Mouse (Mus musculus): ENCODE measurements around the gene Ciao2a. TPM values are rescaled to one million over a fixed set of nuclear protein-coding genes. Genes with fewer than 3 reads are reported as not detected.

Gene Ciao2a
- total RNA-seq (2015; ENCODE audit: low replicate concordance) (84.3 and 120 TPM in 2 replicates), total RNA-seq (2017; ENCODE audit: low replicate concordance) (36.8 and 53.8 TPM in 2 replicates)

DNA sequence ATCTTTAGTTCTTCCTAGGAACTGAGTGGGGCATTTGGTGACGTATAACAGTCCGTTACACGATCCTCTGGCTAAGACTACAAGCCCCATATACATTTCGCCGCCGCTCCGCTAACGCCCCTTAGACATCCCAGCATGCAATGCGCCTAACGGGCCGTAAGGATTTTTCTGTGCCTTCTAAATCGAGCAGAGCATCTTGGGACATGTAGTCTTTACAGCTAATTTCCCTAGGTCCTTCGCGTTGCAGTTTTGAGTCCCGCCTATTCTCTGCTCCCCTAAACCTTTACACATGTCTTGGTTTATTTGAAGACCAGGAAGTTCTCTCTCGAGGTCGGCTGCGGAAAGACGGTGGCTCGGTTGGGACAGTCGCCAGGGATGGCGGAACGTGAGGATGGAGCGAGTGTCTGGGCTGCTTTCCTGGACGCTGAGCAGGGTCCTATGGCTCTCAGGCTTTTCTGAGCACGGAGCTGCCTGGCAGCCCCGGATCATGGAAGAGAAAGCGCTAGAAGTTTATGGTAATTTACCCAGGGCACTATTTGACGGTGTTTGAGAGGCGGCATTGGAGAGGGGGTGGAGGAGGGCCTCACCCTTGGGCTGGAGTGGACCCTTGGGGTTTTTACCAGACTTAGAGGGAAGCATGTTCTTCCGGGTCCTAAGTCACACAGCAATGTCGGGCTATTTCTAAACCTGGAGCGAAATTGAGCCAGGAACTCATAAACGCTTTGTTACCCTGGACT lies at the start of gene Ciao2a, which contains the start of gene Snx1:
TSS of gene Ciao2a (plus strand) at position 156 of the 737 bp plus-strand sequence.
TSS of gene Snx1 (minus strand) at position 132 of the 737 bp plus-strand sequence.
- peak; percentile 72 for ATAC-seq (replicated peaks; ENCODE audit: low FRiP score, poor library complexity, severe bottlenecking)

DNA sequence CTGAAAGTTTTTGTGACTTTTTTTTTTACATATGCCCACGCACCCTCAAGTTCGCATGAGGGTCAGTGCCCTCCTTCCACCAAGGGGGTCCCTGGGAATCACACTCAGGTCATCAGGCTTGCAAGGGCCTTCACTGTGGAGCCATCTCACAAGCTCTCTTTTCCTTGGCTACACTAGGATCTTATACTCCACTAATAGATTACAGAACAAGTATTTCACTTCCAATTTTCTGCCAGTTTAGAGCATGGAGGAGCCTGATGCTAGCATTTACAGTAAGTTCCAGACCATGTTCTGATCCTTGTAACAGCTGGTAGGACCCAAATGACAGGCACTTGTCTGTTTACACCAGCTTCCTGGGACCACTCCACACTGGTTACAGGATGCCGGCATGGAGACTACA lies 48.3 kb upstream of the Ciao2a start:
- 0 out of 2 replicates have a peak, but pooled peaks have one; percentile 20 for ATAC-seq (replicated peaks; ENCODE audit: low FRiP score, poor library complexity, severe bottlenecking)

GRCm38 (mm10) chr9:66078493-66078892 lies 47.9 kb upstream of the Ciao2a start:
- ATAC-seq (replicated peaks; ENCODE audit: low FRiP score, poor library complexity, severe bottlenecking) = no peak

DNA sequence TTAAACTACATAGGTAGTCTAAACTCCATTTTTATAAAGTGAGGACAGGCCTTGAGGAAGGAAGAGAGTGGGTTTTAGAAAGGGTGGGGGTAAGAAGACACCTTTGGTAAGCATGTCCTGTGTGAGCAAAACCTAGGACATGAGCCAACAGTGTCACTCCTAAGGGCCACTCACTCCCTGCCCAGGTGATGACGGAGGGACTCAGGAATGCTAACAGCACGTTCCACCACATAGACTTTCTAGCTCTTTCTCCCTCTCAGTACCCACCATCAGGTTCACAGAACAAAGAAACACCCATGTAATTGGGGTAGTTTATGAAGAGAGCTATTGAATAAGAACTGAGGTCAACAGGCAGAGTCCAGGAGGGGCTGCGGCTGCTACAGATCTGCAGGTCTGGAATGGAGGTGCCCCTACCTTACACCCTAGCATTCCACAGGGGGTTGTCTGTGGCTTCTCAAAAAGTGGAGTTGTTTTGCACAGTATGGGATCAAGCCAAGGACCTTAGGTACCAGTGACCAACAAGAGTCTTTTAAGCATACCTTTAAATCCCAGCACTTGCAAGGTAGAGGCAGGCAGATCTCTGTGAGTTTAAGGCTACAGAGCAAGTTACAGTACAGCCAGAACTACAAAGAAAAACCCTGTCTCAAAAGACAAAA lies 45.5 kb upstream of the Ciao2a start:
- ATAC-seq (replicated peaks; ENCODE audit: low FRiP score, poor library complexity, severe bottlenecking) = no peak

DNA sequence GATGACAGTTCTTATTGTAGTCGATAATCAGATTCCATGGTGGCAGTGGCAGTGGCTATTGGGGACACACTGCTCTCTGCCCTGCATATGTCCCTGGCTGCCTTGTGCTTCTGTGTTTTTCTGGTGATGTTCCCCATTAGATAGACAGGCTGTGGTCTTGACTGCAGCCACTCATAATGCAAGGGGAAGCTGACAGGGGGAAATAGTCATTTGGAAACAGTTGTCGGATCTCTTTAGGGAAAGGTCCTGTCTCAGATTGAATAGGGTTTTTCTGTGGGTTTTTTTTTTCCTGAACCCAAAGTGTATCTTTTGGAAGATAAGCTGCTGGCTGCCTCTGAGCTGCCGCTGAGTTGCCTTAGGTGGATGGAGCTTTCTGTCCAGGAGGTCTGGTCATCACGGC lies 44.4 kb upstream of the Ciao2a start:
- no peak for ATAC-seq (replicated peaks; ENCODE audit: low FRiP score, poor library complexity, severe bottlenecking)

- no peak for ATAC-seq (replicated peaks; ENCODE audit: low FRiP score, poor library complexity, severe bottlenecking)
Measured at GRCm38 (mm10) chr9:66084171-66084570, 42.2 kb upstream of the Ciao2a start.

DNA sequence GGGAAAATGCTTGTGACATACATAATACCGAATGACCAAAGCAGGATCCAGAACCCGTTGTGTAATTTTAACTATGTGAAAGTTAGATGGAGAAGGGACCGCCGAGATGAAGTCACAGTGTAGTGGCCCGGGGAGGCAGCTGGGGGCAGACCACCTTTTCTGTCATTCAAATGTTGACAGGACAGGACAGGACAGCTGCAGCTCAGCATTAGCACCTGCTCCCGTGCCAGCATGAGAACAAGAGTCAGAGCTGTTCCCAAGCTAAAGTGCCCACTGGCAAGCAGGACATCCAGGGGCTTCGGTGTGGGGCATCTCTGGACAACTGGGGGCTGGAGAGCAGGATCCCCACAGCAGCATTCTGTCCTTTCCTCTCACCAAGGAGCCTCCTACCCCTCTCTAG lies 39.3 kb upstream of the Ciao2a start:
- ATAC-seq (replicated peaks; ENCODE audit: low FRiP score, poor library complexity, severe bottlenecking) = no peak

GRCm38 (mm10) chr9:66088411-66088810 lies 38.0 kb upstream of the Ciao2a start:
- peak; percentile 89 for ATAC-seq (replicated peaks; ENCODE audit: low FRiP score, poor library complexity, severe bottlenecking)

- no peak for ATAC-seq (replicated peaks; ENCODE audit: low FRiP score, poor library complexity, severe bottlenecking)
Measured at GRCm38 (mm10) chr9:66090593-66091244, 35.7 kb upstream of the Ciao2a start.

- no peak for ATAC-seq (replicated peaks; ENCODE audit: low FRiP score, poor library complexity, severe bottlenecking)
Measured at GRCm38 (mm10) chr9:66091327-66092231, 34.8 kb upstream of the Ciao2a start.

DNA sequence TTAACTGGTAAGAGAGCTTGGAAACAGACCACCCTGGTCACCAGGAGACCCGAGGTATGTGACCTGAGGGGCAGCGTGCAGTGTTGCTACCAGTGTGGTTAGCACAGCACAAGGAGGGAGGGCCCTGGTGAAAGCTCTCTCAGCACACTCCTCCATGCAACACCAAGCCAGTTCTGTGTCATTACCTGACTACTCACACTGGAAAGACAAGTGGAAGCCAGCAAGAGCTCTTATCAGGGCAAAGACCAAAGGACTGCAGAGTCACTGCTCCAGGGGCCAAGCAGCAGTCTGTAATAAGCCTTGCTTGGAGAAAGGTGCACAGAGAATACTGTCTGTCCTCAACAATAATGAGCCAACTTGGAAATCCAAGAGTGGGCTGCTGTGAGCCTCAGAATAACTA lies 33.7 kb upstream of the Ciao2a start:
- ATAC-seq (replicated peaks; ENCODE audit: low FRiP score, poor library complexity, severe bottlenecking) = no peak

DNA sequence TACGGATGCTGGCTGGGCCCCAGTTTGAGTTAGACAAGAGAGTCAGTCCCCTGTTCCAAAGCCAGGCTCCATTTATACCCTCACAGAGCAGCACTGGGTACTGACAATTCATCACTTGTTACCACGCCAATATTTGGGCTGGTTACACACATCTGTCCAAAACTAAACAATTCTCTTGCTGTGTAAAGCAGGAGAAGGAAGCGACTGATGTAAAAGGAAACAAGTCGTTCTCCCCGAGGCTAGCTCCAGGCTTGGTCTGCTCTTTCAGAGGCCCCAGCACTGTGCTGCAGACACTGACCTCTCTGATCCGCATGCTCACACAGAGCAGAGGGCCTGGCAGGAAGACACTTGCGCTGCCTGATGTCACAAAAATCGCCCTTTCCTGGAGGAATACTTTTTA lies 24.8 kb upstream of the Ciao2a start:
- ATAC-seq (replicated peaks; ENCODE audit: low FRiP score, poor library complexity, severe bottlenecking) = no peak

GRCm38 (mm10) chr9:66102668-66103067 lies 23.7 kb upstream of the Ciao2a start:
- ATAC-seq (replicated peaks; ENCODE audit: low FRiP score, poor library complexity, severe bottlenecking) = no peak

GRCm38 (mm10) chr9:66104601-66105000 lies 21.8 kb upstream of the Ciao2a start:
- ATAC-seq (replicated peaks; ENCODE audit: low FRiP score, poor library complexity, severe bottlenecking) = no peak

DNA sequence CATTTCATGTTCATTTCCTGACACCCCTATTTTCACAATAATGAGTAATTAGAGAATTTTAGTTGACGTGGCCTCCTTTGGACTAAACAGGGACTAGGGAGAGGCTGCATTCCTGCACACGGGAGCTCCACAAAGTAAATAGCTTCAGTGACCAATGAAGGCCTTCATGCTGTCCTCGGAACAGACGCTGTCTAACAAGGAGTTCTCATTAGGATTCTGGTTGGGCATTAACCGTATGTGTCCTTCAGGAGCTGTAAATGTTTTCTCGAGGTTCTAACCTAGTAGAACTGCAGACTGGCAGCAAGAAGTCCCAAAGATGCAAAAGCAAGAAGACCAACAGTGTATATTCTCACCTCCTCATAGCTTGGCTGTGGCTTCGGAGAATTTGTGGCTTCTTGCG lies 21.2 kb upstream of the Ciao2a start:
- no peak for ATAC-seq (replicated peaks; ENCODE audit: low FRiP score, poor library complexity, severe bottlenecking)

GRCm38 (mm10) chr9:66109574-66109973 lies 16.8 kb upstream of the Ciao2a start:
- no peak for ATAC-seq (replicated peaks; ENCODE audit: low FRiP score, poor library complexity, severe bottlenecking)

DNA sequence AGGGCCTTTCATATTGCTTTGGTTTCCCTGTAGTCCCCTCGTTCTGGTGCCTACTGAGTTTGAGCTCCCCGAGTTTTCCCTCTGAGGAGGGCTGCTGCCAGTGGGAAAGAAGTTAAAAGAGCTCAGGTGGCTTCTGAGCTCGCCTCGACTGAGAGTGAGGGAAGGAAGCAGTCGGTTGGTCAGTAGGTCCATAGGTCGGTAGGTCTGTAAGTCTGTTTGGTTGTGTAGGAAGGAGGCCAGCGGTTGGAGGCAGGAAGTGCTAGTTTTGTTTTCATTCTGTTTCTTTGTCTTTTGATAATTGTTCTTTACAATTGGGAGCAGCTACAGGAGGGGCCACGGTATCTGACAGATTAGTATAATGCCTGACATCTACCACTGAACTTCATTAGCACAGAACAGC lies 16.3 kb upstream of the Ciao2a start:
- ATAC-seq (replicated peaks; ENCODE audit: low FRiP score, poor library complexity, severe bottlenecking) = no peak

- 0 out of 2 replicates have a peak, but pooled peaks have one; percentile 48 for ATAC-seq (replicated peaks; ENCODE audit: low FRiP score, poor library complexity, severe bottlenecking)
Measured at GRCm38 (mm10) chr9:66110611-66111379, 15.6 kb upstream of the Ciao2a start.

DNA sequence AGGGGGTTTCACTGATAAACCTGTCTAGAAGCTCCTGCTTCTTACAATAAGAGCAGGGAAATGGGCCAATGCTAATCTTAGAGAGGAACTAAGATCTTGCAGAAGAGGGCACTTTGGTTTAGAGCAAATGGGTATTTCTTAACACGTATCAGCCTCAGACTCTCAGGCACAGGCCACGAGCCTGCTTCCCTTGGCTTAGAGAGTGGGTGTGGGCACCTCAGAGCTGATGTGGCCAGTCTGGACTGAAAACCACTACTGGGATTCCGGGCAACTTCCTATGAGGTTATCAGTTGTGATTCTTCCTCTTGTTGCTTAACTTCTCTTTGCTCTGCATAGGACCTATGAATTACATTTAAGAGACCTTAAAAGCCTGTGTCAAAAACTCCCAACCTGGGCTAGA lies 12.1 kb upstream of the Ciao2a start:
- ATAC-seq (replicated peaks; ENCODE audit: low FRiP score, poor library complexity, severe bottlenecking) = no peak

All from erythroid progenitor cell, adult 5-6 weeks (primary cell).